Mouse (Mus musculus) cerebellum, adult 11 months (tissue): ENCODE data around the gene Gm14214.

Source experiments
- DNase-seq: peaks from one replicate; pipeline ENCODE4 v3.0.0; 2022

Gm14214 gene

DNA sequence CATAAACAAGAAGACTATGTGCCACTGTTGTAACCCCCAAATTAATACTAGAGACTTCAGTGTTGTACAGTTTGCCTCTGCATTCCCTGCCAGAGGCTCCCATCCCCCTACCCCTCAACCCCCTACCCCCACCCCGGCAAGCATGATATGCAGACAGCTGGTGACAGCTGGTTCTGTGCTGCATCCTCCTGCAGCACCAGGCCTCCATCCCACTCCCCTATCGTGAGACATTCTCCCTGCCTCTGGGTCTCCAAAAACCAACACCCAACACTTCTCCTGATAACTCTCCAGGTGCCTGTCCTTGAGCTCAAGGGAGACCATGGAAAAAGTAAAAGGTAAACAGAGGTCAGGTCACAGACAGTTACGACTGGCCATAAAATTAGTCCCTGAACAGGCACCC lies 40.1 kb downstream of the Gm14214 start:
- DNase-seq: no peak

- DNase-seq: no peak
These were observed 46.4 kb downstream of the Gm14214 start for GRCm38 (mm10) chr2:154723473-154723872.

DNA sequence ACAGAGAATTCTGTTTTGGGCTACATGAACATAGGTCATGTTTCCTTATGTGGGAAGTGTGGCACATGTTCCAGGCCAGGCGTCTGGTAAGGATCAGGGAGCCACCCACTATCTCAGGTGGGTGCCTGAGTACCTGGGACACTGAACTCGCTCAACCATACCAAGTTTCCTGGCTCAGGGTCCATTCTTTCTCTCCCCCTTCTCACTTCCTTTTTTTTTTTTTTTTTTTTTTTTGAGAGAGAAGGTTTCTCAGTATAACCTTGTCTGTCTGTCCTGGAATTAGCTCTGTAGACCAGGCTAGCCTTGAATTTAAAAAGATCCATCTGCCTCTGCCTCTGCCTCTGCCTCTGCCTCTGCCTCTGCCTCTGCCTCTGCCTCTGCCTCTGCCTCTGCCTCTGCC lies 49.5 kb downstream of the Gm14214 start:
- no peak for DNase-seq
